Mouse (Mus musculus) cerebellum, postnatal 4 days (tissue): ENCODE data around the gene Mical3.

Experiments
- DNase-seq, 2 experiments: peaks; one replicate each; pipeline ENCODE4 v3.0.0; 2022; ENCODE audit warnings: low spot score in 2 of 2, mixed read lengths in 1 of 2

Gene Mical3

GRCm38 (mm10) chr6:121054340-121054739 is 76.5 kb downstream of the Mical3 start:
- DNase-seq, result no peak

- no peak for DNase-seq
These were observed 77.2 kb downstream of the Mical3 start for GRCm38 (mm10) chr6:121053585-121054112.

- no peak for DNase-seq
These were observed 78.7 kb downstream of the Mical3 start for GRCm38 (mm10) chr6:121051972-121052629.

- DNase-seq, result no peak
These were observed 79.4 kb downstream of the Mical3 start for GRCm38 (mm10) chr6:121051411-121051810.

GRCm38 (mm10) chr6:121048696-121049095 is 82.1 kb downstream of the Mical3 start:
- no peak for DNase-seq

- DNase-seq, result no peak
These were observed 85.3 kb downstream of the Mical3 start for GRCm38 (mm10) chr6:121045345-121046080.

GRCm38 (mm10) chr6:121043434-121044189 is 87.2 kb downstream of the Mical3 start:
- DNase-seq, result no peak

- DNase-seq, result no peak
These were observed 91.1 kb downstream of the Mical3 start for GRCm38 (mm10) chr6:121039719-121040118.

GRCm38 (mm10) chr6:121039286-121039685 is 91.5 kb downstream of the Mical3 start:
- DNase-seq, result no peak

- DNase-seq, result no peak
These were observed 93.7 kb downstream of the Mical3 start for GRCm38 (mm10) chr6:121037086-121037485.

- no peak for DNase-seq
These were observed 94.9 kb downstream of the Mical3 start for GRCm38 (mm10) chr6:121035929-121036328.

- DNase-seq, result no peak
These were observed 95.5 kb downstream of the Mical3 start for GRCm38 (mm10) chr6:121035268-121035667.

- no peak for DNase-seq
These were observed 97.5 kb downstream of the Mical3 start for GRCm38 (mm10) chr6:121033250-121033649.

- no peak for DNase-seq
These were observed 99.4 kb downstream of the Mical3 start for GRCm38 (mm10) chr6:121031370-121031769.

GRCm38 (mm10) chr6:121029897-121030589 is 100.8 kb downstream of the Mical3 start:
- DNase-seq, result no peak

- DNase-seq, result no peak
These were observed 102.3 kb downstream of the Mical3 start for GRCm38 (mm10) chr6:121028514-121028913.

- peak in 1 of 2 experiments; percentile 32 for DNase-seq
These were observed 103.5 kb downstream of the Mical3 start for GRCm38 (mm10) chr6:121027314-121027713.

GRCm38 (mm10) chr6:121026866-121027265 is 103.9 kb downstream of the Mical3 start:
- no peak for DNase-seq

- no peak for DNase-seq
These were observed 104.7 kb downstream of the Mical3 start for GRCm38 (mm10) chr6:121026019-121026584.

GRCm38 (mm10) chr6:121018147-121018546 is 112.7 kb downstream of the Mical3 start:
- DNase-seq, result no peak

GRCm38 (mm10) chr6:121017436-121018031 is 113.3 kb downstream of the Mical3 start:
- no peak for DNase-seq
